11 mouse cellular contexts compared by ENCODE assay signal in the genomic region with DNA sequence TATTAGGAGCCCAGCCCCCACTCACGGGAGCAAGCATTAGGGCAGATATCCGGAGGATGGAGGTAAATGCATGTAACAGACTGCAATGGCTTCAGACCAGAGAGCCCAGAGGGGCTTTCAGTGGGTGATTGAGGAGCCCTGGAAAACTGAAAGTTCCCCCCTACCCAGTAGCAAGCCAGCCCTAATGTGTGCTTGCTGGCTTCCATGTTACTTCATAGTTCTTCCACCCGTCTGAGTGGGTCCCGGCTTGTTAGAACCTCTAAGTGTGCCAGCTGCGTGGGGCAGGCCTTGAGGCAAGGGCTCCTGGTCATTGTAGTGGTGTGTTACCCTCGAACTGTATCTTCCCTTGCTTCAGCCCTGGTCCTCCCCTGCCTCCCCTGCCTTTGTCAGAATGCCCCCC.
"Had no signal": no experiment of that assay in that cellular context is flagged by ENCODE, and none has a peak within 500 bp of the region (broad histone marks: within the 10 kb centered on the region; RNA-seq: fewer than 3 reads in every experiment).

No protein-coding gene starts in this region.

- H3K27ac ChIP-seq: kidney, embryonic 15.5 days; liver, embryonic 13.5 days; lung, embryonic 15.5 days; midbrain, embryonic 12.5 days; stomach, postnatal 0 days had no signal

- H3K4me1 ChIP-seq: liver, embryonic 13.5 days; midbrain, embryonic 12.5 days had no signal

- H3K9me3 ChIP-seq: kidney, embryonic 15.5 days; liver, embryonic 13.5 days; lung, embryonic 15.5 days had no signal

- H3K4me3 ChIP-seq: kidney, embryonic 15.5 days; liver, embryonic 13.5 days; lung, embryonic 15.5 days; midbrain, embryonic 12.5 days had no signal

- DNase-seq: kidney, adult 18-20 months; liver; liver, embryonic 13.5 days; liver, postnatal 0 days; lung, postnatal 14 days; thymus, postnatal 14 days had no signal

- H3K27me3 ChIP-seq: kidney, embryonic 15.5 days; liver, embryonic 13.5 days; lung, embryonic 15.5 days; midbrain, embryonic 12.5 days had no signal

- H3K9ac ChIP-seq: kidney, embryonic 15.5 days; liver, embryonic 13.5 days; liver, postnatal 0 days; lung, embryonic 15.5 days; midbrain, embryonic 12.5 days had no signal

- H3K36me3 ChIP-seq: kidney, embryonic 15.5 days; liver, embryonic 13.5 days; lung, embryonic 15.5 days; midbrain, embryonic 12.5 days had no signal

- H3K4me2 ChIP-seq: kidney, embryonic 15.5 days; liver, embryonic 13.5 days; lung, embryonic 15.5 days; midbrain, embryonic 12.5 days had no signal

- ATAC-seq: liver, postnatal 0 days; midbrain, embryonic 16.5 days had no signal
